ENCODE assay signal across 10 mouse cellular contexts in the genomic region with DNA sequence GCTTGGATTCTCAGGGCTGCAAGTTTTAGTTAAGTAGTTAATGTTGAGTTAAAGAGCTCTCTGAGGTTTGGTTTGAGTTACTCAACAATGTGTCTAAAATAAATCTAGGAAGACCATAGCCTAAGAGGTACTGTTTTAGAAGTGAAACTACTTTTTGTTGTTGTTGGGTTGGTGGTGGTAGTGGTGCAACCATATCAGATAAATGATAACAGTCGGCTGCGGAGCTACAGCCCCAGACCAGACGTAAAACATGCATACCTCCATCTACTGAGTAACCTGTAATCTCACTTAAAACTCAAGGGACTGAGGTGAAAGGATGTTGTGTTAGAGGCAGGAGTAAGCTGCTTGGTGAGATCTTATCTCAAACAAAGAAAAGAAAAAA. TPM values are rescaled to one million over a fixed set of nuclear protein-coding genes. Genes with fewer than 3 reads are reported as not detected.
A peak's percentile ranks its signal among the peaks of the same experiment; 100 is the strongest.
DNase-seq lines count a peak whose midpoint lies in the region; ATAC-seq lines count a peak whose summit lies in the region.
"Had no signal": no experiment of that assay in that cellular context is flagged by ENCODE, and none has a peak within 500 bp of the region (broad histone marks: within the 10 kb centered on the region; RNA-seq: fewer than 3 reads in every experiment).

No protein-coding gene starts in this region.

- intact Hi-C loops in heart, postnatal 36 days (cut with DNase I): no loop called here

- H3K9ac ChIP-seq in heart, embryonic 11.5 days (ENCODE audit: low read depth, low read length): no peak overlapping the region
- no peak overlapping the region for H3K9ac ChIP-seq in midbrain, embryonic 12.5 days (replicated peaks)
- H3K9ac ChIP-seq in midbrain, embryonic 16.5 days (ENCODE audit: low read depth, low read length): no peak overlapping the region
- H3K9ac ChIP-seq in limb, embryonic 12.5 days (replicated peaks): no peak overlapping the region
- no peak overlapping the region for H3K9ac ChIP-seq in neural tube, embryonic 15.5 days (replicated peaks)

- H3K9me3 ChIP-seq in heart, embryonic 11.5 days (replicated peaks; ENCODE audit: control insufficient read depth, low read length): no peaks in the 10 kb centered on the region
- no peaks in the 10 kb centered on the region for H3K9me3 ChIP-seq in midbrain, embryonic 12.5 days
- H3K9me3 ChIP-seq in midbrain, embryonic 16.5 days (replicated peaks; ENCODE audit: control insufficient read depth, low read length, poor library complexity, severe bottlenecking): no peaks in the 10 kb centered on the region
- no peaks in the 10 kb centered on the region for H3K9me3 ChIP-seq in limb, embryonic 12.5 days
- H3K9me3 ChIP-seq in neural tube, embryonic 15.5 days (replicated peaks): no peaks in the 10 kb centered on the region

- H3K4me1 ChIP-seq in heart, embryonic 11.5 days (ENCODE audit: control insufficient read depth, insufficient read depth, low read length): peaks cover 17% of the 10 kb centered on the region
- H3K4me1 ChIP-seq in midbrain, embryonic 12.5 days: peaks cover 16% of the 10 kb centered on the region
- H3K4me1 ChIP-seq in midbrain, embryonic 16.5 days (ENCODE audit: control insufficient read depth, insufficient read depth, low read length): peaks cover 8% of the 10 kb centered on the region
- H3K4me1 ChIP-seq in limb, embryonic 12.5 days (replicated peaks): peaks cover 18% of the 10 kb centered on the region
- H3K4me1 ChIP-seq in neural tube, embryonic 15.5 days: peaks cover 18% of the 10 kb centered on the region

- peaks cover 3% of the 10 kb centered on the region; the same call in 1 of the 2 replicates for H3K36me3 ChIP-seq in heart, embryonic 11.5 days (ENCODE audit: control insufficient read depth, insufficient read depth, low read length)
- H3K36me3 ChIP-seq in midbrain, embryonic 12.5 days: no peaks in the 10 kb centered on the region
- no peaks in the 10 kb centered on the region for H3K36me3 ChIP-seq in midbrain, embryonic 16.5 days (ENCODE audit: control insufficient read depth, insufficient read depth, low read length)
- H3K36me3 ChIP-seq in limb, embryonic 12.5 days: peaks cover 11% of the 10 kb centered on the region; the same call in 1 of the 2 replicates
- no peaks in the 10 kb centered on the region for H3K36me3 ChIP-seq in neural tube, embryonic 15.5 days

- 35% methylated on average over 3 of the region's 3 CpGs for WGBS in heart, embryonic 11.5 days (ENCODE audit: insufficient replicate concordance)
- 96% methylated on average over 3 of the region's 3 CpGs for WGBS in midbrain, embryonic 12.5 days
- 98% methylated on average over 3 of the region's 3 CpGs for WGBS in midbrain, embryonic 16.5 days
- 90% methylated on average over 3 of the region's 3 CpGs for WGBS in limb, embryonic 12.5 days
- WGBS in neural tube, embryonic 15.5 days: 88% methylated on average over 3 of the region's 3 CpGs

- H3K27me3 ChIP-seq in heart, embryonic 11.5 days (ENCODE audit: control insufficient read depth, insufficient read depth, low read length): no peaks in the 10 kb centered on the region
- no peaks in the 10 kb centered on the region for H3K27me3 ChIP-seq in midbrain, embryonic 12.5 days
- H3K27me3 ChIP-seq in midbrain, embryonic 16.5 days (ENCODE audit: control insufficient read depth, insufficient read depth, low read depth, low read length): no peaks in the 10 kb centered on the region
- no peaks in the 10 kb centered on the region for H3K27me3 ChIP-seq in limb, embryonic 12.5 days
- H3K27me3 ChIP-seq in neural tube, embryonic 15.5 days (replicated peaks): no peaks in the 10 kb centered on the region

- H3K27ac ChIP-seq in heart, embryonic 11.5 days (ENCODE audit: low read depth, low read length): no peak overlapping the region
- no peak overlapping the region for H3K27ac ChIP-seq in midbrain, embryonic 12.5 days (replicated peaks)
- H3K27ac ChIP-seq in midbrain, embryonic 16.5 days (ENCODE audit: low read length): no peak overlapping the region
- H3K27ac ChIP-seq in limb, embryonic 12.5 days: no peak overlapping the region
- H3K27ac ChIP-seq in neural tube, embryonic 15.5 days (replicated peaks): no peak overlapping the region

- ATAC-seq in heart, embryonic 11.5 days (replicated peaks; ENCODE audit: insufficient number of reproducible peaks, low FRiP score, low TSS enrichment): no peak
- no peak for ATAC-seq in midbrain, embryonic 12.5 days (ENCODE audit: low FRiP score, low read depth)
- no peak for ATAC-seq in midbrain, embryonic 16.5 days
- no peak for ATAC-seq in limb, embryonic 12.5 days (ENCODE audit: insufficient number of reproducible peaks, insufficient read depth, low FRiP score, low TSS enrichment, low read depth)
- ATAC-seq in neural tube, embryonic 15.5 days (ENCODE audit: low FRiP score): no peak

- DNase-seq in heart, postnatal 36 days: no peak
- no peak for DNase-seq in gastrocnemius, postnatal 25 days
- no peak for DNase-seq in ovary, adult 18-20 months (ENCODE audit: low spot score)

- H3K4me3 ChIP-seq in heart, embryonic 11.5 days (ENCODE audit: low read depth, low read length): peak overlapping the region; percentile 86
- no peak overlapping the region for H3K4me3 ChIP-seq in midbrain, embryonic 12.5 days
- no peak overlapping the region for H3K4me3 ChIP-seq in midbrain, embryonic 16.5 days (ENCODE audit: low read depth, low read length)
- H3K4me3 ChIP-seq in limb, embryonic 12.5 days (replicated peaks): peak overlapping the region; percentile 86; the same call in 1 of the 2 replicates
- no peak overlapping the region for H3K4me3 ChIP-seq in neural tube, embryonic 15.5 days (replicated peaks)

- H3K4me2 ChIP-seq in heart, embryonic 11.5 days: peak overlapping the region; percentile 83
- H3K4me2 ChIP-seq in midbrain, embryonic 12.5 days (replicated peaks): 0 out of 2 replicates have a peak overlapping the region, but pooled peaks have one; percentile 65
- H3K4me2 ChIP-seq in midbrain, embryonic 16.5 days (ENCODE audit: low read length): no peak overlapping the region; the same call in 1 of the 2 replicates
- peak overlapping the region; percentile 76 for H3K4me2 ChIP-seq in limb, embryonic 12.5 days
- H3K4me2 ChIP-seq in neural tube, embryonic 15.5 days: peak overlapping the region; percentile 74

RNA-seq across cellular contexts. Expression of gene Ifnar2, which starts 1.7 kb away (rescaled TPM):
- 53.9 and 55.6 TPM in 2 replicates for polyA plus RNA-seq in heart, embryonic 11.5 days (2014; fragmentation: Nextera tagmentation; extraction: Ambion mirVana)
- 10 to 100 TPM; 39.7 to 40.4 TPM for total RNA-seq in heart, postnatal 36 days (2021)
- polyA plus RNA-seq in midbrain, embryonic 12.5 days (2016; fragmentation: Nextera tagmentation; extraction: Ambion mirVana): 29.5 and 33.5 TPM in 2 replicates
- polyA plus RNA-seq in midbrain, embryonic 16.5 days (2015; fragmentation: Nextera tagmentation; extraction: Ambion mirVana): 35.4 and 38.7 TPM in 2 replicates
- polyA plus RNA-seq in limb, embryonic 12.5 days (2016; fragmentation: Nextera tagmentation; extraction: Ambion mirVana): 41.0 and 43.6 TPM in 2 replicates
- polyA plus RNA-seq in neural tube, embryonic 15.5 days (2015; fragmentation: Nextera tagmentation; extraction: Ambion mirVana): 42.3 and 45.8 TPM in 2 replicates
- total RNA-seq in gastrocnemius, postnatal 25 days (2021): 1 to 10 TPM; 7.1 to 10.0 TPM

RNA-seq across cellular contexts. Expression of gene Gm21970, which starts 17.3 kb away (rescaled TPM):
- not detected in 2 replicates for polyA plus RNA-seq in heart, embryonic 11.5 days (2014; fragmentation: Nextera tagmentation; extraction: Ambion mirVana)
- total RNA-seq in heart, postnatal 36 days (2021): under 1 TPM in 1 of 2 experiments, not detected in 1; 0.47 TPM
- polyA plus RNA-seq in midbrain, embryonic 12.5 days (2016; fragmentation: Nextera tagmentation; extraction: Ambion mirVana): not detected in 2 replicates
- not detected in 2 replicates for polyA plus RNA-seq in midbrain, embryonic 16.5 days (2015; fragmentation: Nextera tagmentation; extraction: Ambion mirVana)
- polyA plus RNA-seq in limb, embryonic 12.5 days (2016; fragmentation: Nextera tagmentation; extraction: Ambion mirVana): not detected in 2 replicates
- not detected in 2 replicates for polyA plus RNA-seq in neural tube, embryonic 15.5 days (2015; fragmentation: Nextera tagmentation; extraction: Ambion mirVana)
- total RNA-seq in gastrocnemius, postnatal 25 days (2021): not detected
- total RNA-seq: left cerebral cortex, adult 18-20 months had no signal
- polyA plus RNA-seq: small intestine, adult 2 months had no signal

RNA-seq across cellular contexts. Expression of gene Il10rb, which starts 31.7 kb away (rescaled TPM):
- 38.6 and 46.9 TPM in 2 replicates for polyA plus RNA-seq in heart, embryonic 11.5 days (2014; fragmentation: Nextera tagmentation; extraction: Ambion mirVana)
- total RNA-seq in heart, postnatal 36 days (2021): 100 to 1,000 TPM; 113 to 116 TPM
- polyA plus RNA-seq in midbrain, embryonic 12.5 days (2016; fragmentation: Nextera tagmentation; extraction: Ambion mirVana): 7.9 and 9.1 TPM in 2 replicates
- polyA plus RNA-seq in midbrain, embryonic 16.5 days (2015; fragmentation: Nextera tagmentation; extraction: Ambion mirVana): 10.4 and 11.1 TPM in 2 replicates
- polyA plus RNA-seq in limb, embryonic 12.5 days (2016; fragmentation: Nextera tagmentation; extraction: Ambion mirVana): 8.0 and 9.6 TPM in 2 replicates
- 14.4 and 26.5 TPM in 2 replicates for polyA plus RNA-seq in neural tube, embryonic 15.5 days (2015; fragmentation: Nextera tagmentation; extraction: Ambion mirVana)
- 1 to 10 TPM; 5.0 to 6.3 TPM for total RNA-seq in gastrocnemius, postnatal 25 days (2021)

Comparison
In these comparisons a context has a peak if more than half of its experiments do, and no peak if none do; other contexts are left out.
1. H3K4me3 ChIP-seq: peak in heart, embryonic 11.5 days (single experiment) and limb, embryonic 12.5 days (single experiment); none in midbrain, embryonic 12.5 days (single experiment), midbrain, embryonic 16.5 days (single experiment) and neural tube, embryonic 15.5 days (single experiment).